Mouse (Mus musculus): ENCODE data around the gene Apip. TPM values are rescaled to one million over a fixed set of nuclear protein-coding genes. Genes with fewer than 3 reads are reported as not detected.

Apip gene
- total RNA-seq (2021): 10 to 100 TPM; 71.3 to 73.9 TPM

GRCm38 (mm10) chr2:103073219-103073982 lies at the start of gene Apip, which contains the start of gene Pdhx:
Gene Apip (plus strand): TSS chr2:103073675.
Gene Pdhx (minus strand): TSS chr2:103073513.
- peak; percentile 100 for DNase-seq (ENCODE audit: low spot score)
- intact Hi-C loops (cut with DNase I): no loop called here

- intact Hi-C loops (cut with DNase I): no loop called here
- DNase-seq (ENCODE audit: low spot score): no peak
Observed at GRCm38 (mm10) chr2:103037831-103038230, 35.6 kb upstream of the Apip start.

- no peak for DNase-seq (ENCODE audit: low spot score)
- intact Hi-C loops (cut with DNase I): no loop called here
Observed at GRCm38 (mm10) chr2:103040896-103041295, 32.6 kb upstream of the Apip start.

GRCm38 (mm10) chr2:103045286-103045685 lies 28.2 kb upstream of the Apip start:
- intact Hi-C loops (cut with DNase I): no loop called here
- no peak for DNase-seq (ENCODE audit: low spot score)

GRCm38 (mm10) chr2:103051937-103052893 lies 21.3 kb upstream of the Apip start:
- no peak for DNase-seq (ENCODE audit: low spot score)
- intact Hi-C loops (cut with DNase I): no loop called here

GRCm38 (mm10) chr2:103055820-103056219 lies 17.7 kb upstream of the Apip start:
- no peak for DNase-seq (ENCODE audit: low spot score)
- intact Hi-C loops (cut with DNase I): no loop called here

- intact Hi-C loops (cut with DNase I): no loop called here
- DNase-seq (ENCODE audit: low spot score): no peak
Observed at GRCm38 (mm10) chr2:103058266-103058665, 15.2 kb upstream of the Apip start.

GRCm38 (mm10) chr2:103062865-103063264 lies 10.6 kb upstream of the Apip start:
- intact Hi-C loops (cut with DNase I): loop anchor here (1.0 to 5.0 kb wide), 3 partner anchors 261 to 378 kb away; no protein-coding TSS in a partner anchor

GRCm38 (mm10) chr2:103066683-103067551 lies 6.6 kb upstream of the Apip start:
- intact Hi-C loops (cut with DNase I): no loop called here
- no peak for DNase-seq (ENCODE audit: low spot score)

More at GRCm38 (mm10) chr2:103062865-103063264, 10.6 kb upstream of the Apip start:
- no peak for DNase-seq (ENCODE audit: low spot score)

GRCm38 (mm10) chr2:103067552-103068207 lies 5.8 kb upstream of the Apip start:
- intact Hi-C loops (cut with DNase I): no loop called here

GRCm38 (mm10) chr2:103068602-103069001 lies 4.9 kb upstream of the Apip start:
- DNase-seq (ENCODE audit: low spot score): no peak
- intact Hi-C loops (cut with DNase I): no loop called here

More at GRCm38 (mm10) chr2:103067552-103068207, 5.8 kb upstream of the Apip start:
- DNase-seq (ENCODE audit: low spot score): no peak

- no peak for DNase-seq (ENCODE audit: low spot score)
- intact Hi-C loops (cut with DNase I): no loop called here
Observed at GRCm38 (mm10) chr2:103069752-103070405, 3.6 kb upstream of the Apip start.

GRCm38 (mm10) chr2:103070586-103070985 lies 2.9 kb upstream of the Apip start:
- intact Hi-C loops (cut with DNase I): no loop called here
- DNase-seq (ENCODE audit: low spot score): no peak

- DNase-seq (ENCODE audit: low spot score): no peak
- intact Hi-C loops (cut with DNase I): loop anchor here (5.0 kb wide), 3 partner anchors 279 to 489 kb away; no protein-coding TSS in a partner anchor
Observed at GRCm38 (mm10) chr2:103081117-103081516, 7.6 kb downstream of the Apip start.

GRCm38 (mm10) chr2:103081706-103082105 lies 8.2 kb downstream of the Apip start:
- DNase-seq (ENCODE audit: low spot score): no peak
- intact Hi-C loops (cut with DNase I): loop anchor here (5.0 kb wide), 3 partner anchors 279 to 489 kb away; no protein-coding TSS in a partner anchor

GRCm38 (mm10) chr2:103082853-103083252 lies 9.4 kb downstream of the Apip start:
- DNase-seq (ENCODE audit: low spot score): no peak
- intact Hi-C loops (cut with DNase I): loop anchor here (5.0 kb wide), 3 partner anchors 281 to 491 kb away; no protein-coding TSS in a partner anchor

GRCm38 (mm10) chr2:103084451-103084850 lies 11.0 kb downstream of the Apip start:
- intact Hi-C loops (cut with DNase I): loop anchor here (5.0 kb wide), 3 partner anchors 282 to 492 kb away; no protein-coding TSS in a partner anchor
- no peak for DNase-seq (ENCODE audit: low spot score)

GRCm38 (mm10) chr2:103085633-103086032 lies 12.2 kb downstream of the Apip start:
- DNase-seq (ENCODE audit: low spot score): no peak
- intact Hi-C loops (cut with DNase I): loop anchor here (2.0 to 5.0 kb wide), 2 partner anchors 261 to 337 kb away; no protein-coding TSS in a partner anchor
